Mouse (Mus musculus) induced T-regulatory cell, adult 2 months (primary cell): ENCODE measurements around the gene Sgcd.
A peak's percentile ranks its signal among the peaks of the same experiment; 100 is the strongest.
"Not testable (repeated sequence)": the region's sequence is repeated elsewhere in the genome, so short reads cannot be mapped to it uniquely, and the experiment has no call there.

Experiments
- DNase-seq: peaks from one replicate; pipeline ENCODE4 v3.0.0-alpha.2; 2012; ENCODE audit warnings: low read depth

Sgcd gene

DNA sequence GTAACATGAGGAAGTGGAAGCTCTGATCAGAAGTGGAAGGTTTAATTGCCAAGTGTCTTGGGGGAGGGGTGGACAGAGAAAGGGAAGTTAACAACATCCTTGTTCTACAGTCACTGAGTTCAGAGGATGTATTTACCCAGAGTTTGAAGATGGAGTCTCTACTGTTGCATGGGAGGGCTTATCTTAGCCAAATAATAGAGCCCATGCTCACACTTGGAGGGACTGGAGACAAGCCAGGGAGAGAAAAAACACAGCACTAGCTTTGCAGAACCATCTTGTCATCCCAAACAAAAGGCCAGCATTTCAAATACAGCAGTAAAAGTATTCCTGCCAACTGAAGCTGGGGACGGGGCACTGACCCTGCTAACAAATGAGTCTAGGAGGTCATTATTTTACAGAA is 212.8 kb downstream of the Sgcd start:
- no peak for DNase-seq

DNA sequence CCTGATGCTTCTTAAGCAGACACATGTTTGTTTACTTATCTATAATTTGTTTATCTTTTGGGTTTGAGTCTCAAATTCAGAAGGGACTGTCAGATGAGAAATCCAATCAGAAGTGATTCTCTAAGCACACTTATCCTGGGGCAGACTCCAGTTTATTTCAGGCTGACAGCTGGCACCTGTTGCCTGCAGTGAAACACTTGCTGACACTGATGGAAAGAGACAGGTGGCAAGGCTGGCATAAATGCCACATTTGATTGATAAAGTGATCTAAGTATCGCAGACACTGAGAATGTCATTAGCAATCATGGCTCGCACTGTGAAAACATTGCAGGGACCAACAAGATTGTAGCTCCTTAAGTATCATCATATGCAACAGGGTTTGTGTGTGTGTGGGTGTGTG is 222.9 kb downstream of the Sgcd start:
- no peak for DNase-seq

- not testable (repeated sequence) for DNase-seq
These were observed 225.2 kb downstream of the Sgcd start for GRCm38 (mm10) chr11:47763569-47763968.

- no peak for DNase-seq
These were observed 229.8 kb downstream of the Sgcd start for GRCm38 (mm10) chr11:47759015-47759414.

DNA sequence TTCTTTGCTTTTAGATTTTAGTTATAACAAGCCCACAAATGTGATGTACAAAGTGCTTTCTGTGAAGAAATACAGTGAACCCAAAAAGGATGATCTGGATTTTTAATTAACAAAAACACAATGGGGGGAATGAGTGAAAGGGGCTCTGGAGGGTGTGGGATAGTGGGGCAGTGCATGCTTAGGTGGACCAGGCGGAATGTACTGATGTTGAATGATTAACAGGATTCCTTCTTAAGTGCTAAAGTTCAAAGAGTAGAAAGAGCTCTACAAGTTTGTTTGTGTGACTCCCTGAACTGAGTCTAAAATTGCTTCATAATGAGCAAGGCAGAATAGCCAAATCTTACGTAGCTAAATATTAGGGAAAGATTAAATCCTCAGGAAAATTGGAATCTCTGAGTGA is 246.0 kb downstream of the Sgcd start:
- DNase-seq = no peak

DNA sequence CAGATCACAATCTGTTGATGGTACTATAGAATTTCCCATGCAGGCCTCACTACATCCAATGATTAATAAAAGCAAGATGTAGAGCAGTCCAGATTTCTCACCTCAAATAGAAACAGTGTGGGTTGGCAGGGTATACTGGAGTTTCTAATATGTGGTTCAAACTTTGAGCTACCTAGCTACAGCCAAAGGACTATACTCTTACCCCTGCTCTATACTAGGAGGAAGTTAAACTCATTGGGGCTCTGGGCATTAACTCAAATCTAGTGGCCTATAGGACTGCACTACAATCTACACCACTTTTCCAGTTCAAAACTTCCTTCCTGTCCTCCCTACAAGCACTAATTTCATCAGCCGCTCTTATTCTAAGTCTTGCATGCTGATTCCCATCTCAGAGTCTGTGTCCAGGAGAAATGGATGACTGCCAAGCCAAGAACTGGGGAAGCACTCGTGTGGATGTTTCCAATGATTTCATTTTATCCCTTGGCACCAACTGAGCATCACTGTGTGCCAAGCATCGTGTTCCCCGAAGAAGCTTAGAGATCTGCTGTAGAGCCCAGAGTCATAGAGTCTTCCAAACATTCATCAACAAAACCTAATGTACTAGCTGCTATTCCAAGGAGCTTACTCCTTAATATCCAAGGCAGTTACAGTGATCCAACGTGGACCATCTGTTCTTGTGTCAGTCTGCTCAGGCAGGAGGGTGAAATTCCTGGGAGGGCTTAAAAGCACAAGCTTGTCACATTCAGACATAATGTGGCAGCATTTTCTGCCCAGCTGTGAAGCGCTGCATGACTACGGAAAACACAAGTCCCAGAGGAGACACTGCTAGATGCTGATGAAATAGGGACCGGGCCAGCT is 283.6 kb downstream of the Sgcd start:
- DNase-seq = no peak

DNA sequence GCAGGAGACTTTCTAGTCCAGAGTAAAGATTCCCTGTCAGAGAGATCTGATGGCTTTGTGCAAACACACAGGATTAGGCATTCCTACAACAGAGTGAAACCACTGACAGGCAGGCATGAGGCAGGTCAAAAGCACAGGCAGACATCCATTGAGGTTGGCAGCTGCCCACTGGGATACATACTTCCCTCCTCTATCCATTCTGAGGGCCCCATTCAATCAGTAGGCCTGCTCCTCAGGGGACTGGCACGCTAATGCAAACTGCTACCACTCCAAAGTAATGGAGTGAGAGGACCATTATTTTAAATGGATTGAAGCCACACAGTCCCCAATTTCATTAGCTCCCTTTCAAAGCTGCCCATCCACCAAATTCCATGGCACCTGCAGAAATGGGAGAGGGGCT is 293.2 kb downstream of the Sgcd start:
- DNase-seq = no peak

DNA sequence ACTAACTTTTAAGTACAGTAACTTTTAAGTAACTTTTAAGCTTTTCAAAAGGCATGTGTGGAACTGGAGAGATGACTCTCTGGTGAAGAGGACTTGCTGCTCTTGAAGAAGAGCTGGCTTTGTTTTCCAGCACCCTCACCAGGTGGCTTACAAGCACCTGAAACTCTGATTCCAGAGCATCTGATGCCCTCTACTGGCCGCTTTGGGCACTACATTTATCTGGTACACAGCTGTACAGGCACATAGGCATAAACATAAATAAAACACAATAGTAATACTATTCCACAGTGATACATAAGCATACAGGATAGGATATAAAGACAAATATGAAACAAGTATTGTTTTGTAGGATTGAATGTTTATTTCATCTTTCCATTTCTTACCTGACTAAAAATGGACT is 330.6 kb downstream of the Sgcd start:
- peak; percentile 32 for DNase-seq

DNA sequence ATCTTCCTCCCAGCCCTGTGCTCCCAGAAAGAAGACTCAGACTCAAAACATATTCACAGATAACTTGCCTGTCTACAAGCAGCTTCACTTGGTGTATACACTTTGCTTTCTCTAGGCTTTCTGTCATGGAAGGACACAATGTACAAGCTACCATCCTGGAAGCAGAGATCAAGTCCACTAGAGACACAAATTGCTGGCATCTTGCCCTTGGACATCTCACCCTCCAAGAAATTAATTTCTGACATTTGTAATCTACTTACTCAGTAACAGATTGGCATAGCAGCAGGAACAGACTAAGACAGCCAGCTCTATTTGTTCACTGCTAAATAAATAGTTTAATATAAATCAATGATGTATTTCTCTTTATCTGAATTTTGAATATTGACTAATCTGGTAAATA is 342.9 kb downstream of the Sgcd start:
- no peak for DNase-seq

GRCm38 (mm10) chr11:47641567-47642259 is 347.1 kb downstream of the Sgcd start:
- no peak for DNase-seq

- DNase-seq = no peak
These were observed 348.2 kb downstream of the Sgcd start for GRCm38 (mm10) chr11:47640556-47640955.

DNA sequence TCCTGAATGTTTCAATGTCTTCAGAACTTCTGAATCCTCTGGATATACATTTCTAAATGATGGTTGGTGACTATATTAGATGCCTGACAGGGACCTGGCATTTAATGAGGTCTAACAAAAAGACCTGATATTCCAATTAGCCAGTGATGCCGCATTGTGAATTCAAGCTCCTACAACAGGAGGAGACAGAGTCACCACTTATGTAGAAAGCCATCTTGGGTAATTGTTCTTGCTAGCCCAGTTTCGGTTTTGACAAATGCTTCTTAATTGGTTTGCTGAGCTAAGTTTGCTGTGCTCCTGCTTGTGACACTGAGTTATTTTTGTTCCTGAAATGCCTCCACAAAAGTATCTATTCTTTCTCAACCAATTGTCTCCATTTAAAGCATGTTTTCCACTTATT is 358.6 kb downstream of the Sgcd start:
- no peak for DNase-seq

DNA sequence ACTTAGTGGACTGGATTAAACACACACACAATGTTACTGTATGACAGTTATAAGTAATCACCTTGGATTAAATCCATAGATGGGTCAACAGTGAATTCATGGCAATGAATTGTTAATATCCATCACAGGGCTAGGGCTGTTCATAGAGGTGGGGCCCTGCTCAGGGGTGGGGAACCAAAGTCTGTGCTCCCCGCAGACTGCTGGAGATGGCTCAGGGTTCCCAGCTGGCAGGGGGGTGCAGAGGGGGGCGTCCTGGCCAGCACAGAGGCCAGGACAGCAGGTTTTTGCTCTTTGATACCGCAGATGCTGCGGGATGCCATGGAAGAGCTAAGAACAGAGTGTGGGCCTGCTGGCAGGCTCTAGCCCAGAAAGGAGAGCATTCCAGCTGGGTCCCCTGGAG is 378.9 kb downstream of the Sgcd start:
- DNase-seq = no peak

- DNase-seq = no peak
These were observed 414.1 kb downstream of the Sgcd start for GRCm38 (mm10) chr11:47574635-47575034.

DNA sequence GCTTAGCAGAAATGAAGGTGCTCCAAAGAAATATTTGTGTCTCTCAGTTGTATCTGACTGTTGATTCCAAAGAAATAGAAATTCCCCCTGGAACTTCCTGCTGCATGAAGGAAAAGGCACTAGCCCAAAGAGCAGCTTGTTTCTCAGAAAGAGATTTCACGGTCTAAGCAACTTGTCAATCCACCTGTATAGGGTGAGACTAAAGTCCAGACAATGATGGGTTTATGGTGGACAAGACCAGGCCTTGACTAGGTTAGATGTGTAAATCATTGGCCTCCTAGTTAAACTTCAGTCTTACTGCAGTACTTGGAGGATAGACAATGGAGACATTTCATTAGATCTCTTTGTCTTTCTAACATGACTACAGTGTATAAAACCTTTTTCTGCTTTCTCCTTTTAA is 420.3 kb downstream of the Sgcd start:
- DNase-seq = no peak

DNA sequence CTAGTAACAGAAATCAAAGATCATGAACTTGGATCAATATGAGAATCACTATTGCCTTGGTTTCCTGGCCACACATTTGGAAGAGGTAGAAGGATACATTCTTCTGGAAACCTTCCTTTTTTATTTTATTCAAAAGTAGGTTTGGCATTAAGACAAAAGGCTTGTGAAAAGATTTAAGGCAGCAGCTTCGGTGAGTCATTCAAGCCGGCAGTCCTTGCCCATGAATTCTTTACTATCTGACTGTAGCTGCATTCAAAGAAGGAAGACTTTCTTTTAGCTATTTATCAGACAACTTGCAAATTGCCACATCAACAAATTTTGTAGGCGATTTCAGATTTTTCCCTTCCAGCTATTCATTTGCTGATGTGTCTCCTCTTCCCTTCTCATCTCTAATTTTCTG is 422.6 kb downstream of the Sgcd start:
- DNase-seq = no peak

GRCm38 (mm10) chr11:47524845-47525244 is 463.9 kb downstream of the Sgcd start:
- no peak for DNase-seq

DNA sequence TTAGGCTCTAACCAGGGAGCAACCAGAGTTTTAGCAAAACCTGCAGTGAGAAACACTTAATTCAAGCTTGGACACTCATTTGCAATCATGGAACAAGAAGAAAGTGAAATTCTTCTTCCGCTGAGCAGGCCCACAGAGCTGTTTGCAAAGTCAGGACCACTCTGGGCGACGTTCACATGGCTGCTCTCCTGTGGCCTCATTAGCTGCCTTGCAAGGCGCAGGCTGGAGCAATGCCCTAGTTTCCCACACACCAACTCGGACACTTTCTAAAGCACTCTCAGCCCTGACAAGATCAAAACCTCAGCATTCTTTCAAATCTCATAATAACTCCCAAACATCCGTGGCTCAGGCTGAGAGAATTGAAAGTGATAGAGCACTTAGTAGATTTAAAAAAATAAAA is 480.7 kb downstream of the Sgcd start:
- no peak for DNase-seq

GRCm38 (mm10) chr11:47503236-47503635 is 485.5 kb downstream of the Sgcd start:
- DNase-seq = not testable (repeated sequence)

GRCm38 (mm10) chr11:47473493-47474230 is 515.1 kb downstream of the Sgcd start:
- no peak for DNase-seq

DNA sequence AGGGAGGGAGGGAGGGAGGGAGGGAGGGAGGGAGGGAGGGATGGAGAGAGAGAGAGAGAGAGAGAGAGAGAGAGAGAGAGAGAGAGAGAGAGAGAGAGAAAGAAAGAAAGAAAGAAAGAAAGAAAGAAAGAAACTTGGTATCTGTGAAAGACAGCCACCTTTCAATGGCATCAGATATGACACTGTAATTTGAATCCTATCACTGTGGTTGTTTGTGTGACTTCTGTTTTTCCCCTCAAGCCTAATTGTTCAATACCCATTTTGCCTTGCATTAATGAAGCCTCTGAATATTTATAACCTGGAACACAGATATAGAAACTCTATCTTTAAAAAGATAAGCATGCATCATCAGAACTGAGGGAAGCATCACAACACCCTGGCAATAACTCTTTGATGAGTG is 528.1 kb downstream of the Sgcd start:
- DNase-seq = not testable (repeated sequence)

DNA sequence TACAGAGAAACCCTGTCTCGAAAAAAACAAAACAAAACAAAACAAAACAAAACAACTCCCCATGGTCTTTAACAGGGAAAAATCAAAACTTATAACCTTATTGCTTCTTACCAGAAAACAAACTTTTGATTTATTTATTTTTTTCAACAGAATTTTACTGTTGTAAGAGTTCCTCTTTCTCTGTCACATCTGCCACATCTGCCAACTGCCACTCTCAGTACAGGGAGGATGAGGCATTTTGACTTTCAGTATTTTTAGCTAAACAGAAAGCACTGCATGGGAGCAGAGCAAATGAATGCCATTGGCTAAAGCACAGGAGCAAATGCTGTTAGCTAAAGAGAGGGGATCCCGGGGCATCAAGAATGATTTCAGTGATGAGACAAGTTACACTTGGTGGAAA is 528.6 kb downstream of the Sgcd start:
- DNase-seq = no peak

- DNase-seq = no peak
These were observed 529.6 kb downstream of the Sgcd start for GRCm38 (mm10) chr11:47459214-47459613.
